ENCODE assay signal across 8 mouse cellular contexts in the genomic region with DNA sequence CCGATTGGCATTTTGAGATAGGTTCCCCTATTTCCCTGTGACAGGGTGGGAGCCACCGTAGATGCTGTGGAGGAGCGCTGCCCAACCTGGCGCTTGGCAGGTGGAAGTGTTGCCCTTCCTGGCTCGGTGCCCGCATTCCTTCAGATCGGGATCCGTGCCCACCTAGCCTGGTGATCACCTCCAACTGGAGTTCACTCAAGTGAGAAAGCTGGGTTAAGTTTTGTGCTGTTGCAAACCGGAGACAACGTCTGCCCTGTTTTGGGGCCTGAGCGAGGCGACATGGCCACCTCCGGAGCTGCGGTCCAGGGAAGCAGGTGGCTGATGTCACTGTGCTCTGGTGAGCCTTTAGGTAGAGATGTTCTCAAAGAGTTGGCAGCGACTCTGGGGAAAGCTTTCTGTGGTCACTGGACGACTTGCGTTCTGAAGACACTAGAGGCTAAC. TPM values are rescaled to one million over a fixed set of nuclear protein-coding genes. Genes with fewer than 3 reads are reported as not detected.
DNase-seq lines count a peak whose midpoint lies in the region; ATAC-seq and TF ChIP-seq lines count a peak whose summit lies in the region.

No protein-coding gene starts in this region.

- DNase-seq in liver, adult 2 months (ENCODE audit: extremely low read depth, low read depth, low spot score): peak; percentile 33
- no peak for DNase-seq in liver
- peak; percentile 21 for DNase-seq in cerebellum, adult 9-10 months
- peak; percentile 93 for DNase-seq in kidney, postnatal 14 days
- DNase-seq in lung, postnatal 36 days: peak; percentile 6
- DNase-seq in spleen, adult 12 weeks (ENCODE audit: low spot score): no peak

- H3K4me3 ChIP-seq in liver, adult 2 months (ENCODE audit: insufficient read depth, low read depth, low read length): peak overlapping the region; percentile 43; the same call in 1 of the 2 replicates
- peak overlapping the region; percentile 67 for H3K4me3 ChIP-seq in heart, embryonic 16.5 days (ENCODE audit: low read length)
- H3K4me3 ChIP-seq in small intestine, adult 2 months (ENCODE audit: low read depth, low read length): peak overlapping the region; percentile 86

- peaks cover 7% of the 10 kb centered on the region; the same call in 1 of the 2 replicates for H3K9me3 ChIP-seq in heart, embryonic 16.5 days (replicated peaks; ENCODE audit: control insufficient read depth, low read length)

- H3K79me2 ChIP-seq in liver, adult 2 months (ENCODE audit: control insufficient read depth, insufficient read depth, low read length): no peaks in the 10 kb centered on the region

- H3K27ac ChIP-seq in liver, adult 2 months (replicated peaks; ENCODE audit: insufficient read depth, low read depth, low read length): no peak overlapping the region
- no peak overlapping the region for H3K27ac ChIP-seq in heart, embryonic 16.5 days (ENCODE audit: low read length)
- H3K27ac ChIP-seq in small intestine, adult 2 months (ENCODE audit: insufficient read depth, low read depth, low read length): peak overlapping the region; percentile 96

- no peak for TF ChIP-seq CTCF in liver, adult 2 months (IDR thresholded peaks at IDR 0.05; ENCODE audit: low read depth, low read length)
- no peak for TF ChIP-seq CTCF in small intestine, adult 2 months (IDR thresholded peaks at IDR 0.05; ENCODE audit: extremely low read depth, insufficient read length, insufficient replicate concordance, low read depth, low read length)

- H3K27me3 ChIP-seq in liver, adult 2 months (ENCODE audit: control insufficient read depth, insufficient read depth, low read length): peaks cover 5% of the 10 kb centered on the region
- peaks cover 23% of the 10 kb centered on the region for H3K27me3 ChIP-seq in heart, embryonic 16.5 days (ENCODE audit: control insufficient read depth, insufficient read depth, low read length)
- no peaks in the 10 kb centered on the region for H3K27me3 ChIP-seq in small intestine, adult 2 months (ENCODE audit: control insufficient read depth, insufficient read depth, low read length)

- WGBS in liver, adult 2 months: 8% methylated on average over 17 of the region's 17 CpGs
- WGBS in heart, embryonic 16.5 days: 4% methylated on average over 17 of the region's 17 CpGs
- 2% methylated on average over 17 of the region's 17 CpGs for WGBS in small intestine, adult 2 months

- H3K4me1 ChIP-seq in liver, adult 2 months (ENCODE audit: control insufficient read depth, insufficient read depth, low read length): peaks cover 5% of the 10 kb centered on the region; the same call in 1 of the 2 replicates
- H3K4me1 ChIP-seq in heart, embryonic 16.5 days (ENCODE audit: control insufficient read depth, insufficient read depth, low read length): peaks cover 6% of the 10 kb centered on the region; the same call in 1 of the 2 replicates
- H3K4me1 ChIP-seq in small intestine, adult 2 months (ENCODE audit: control insufficient read depth, insufficient read depth, insufficient read length, low read length): peaks cover 13% of the 10 kb centered on the region; the same call in 1 of the 2 replicates

- peak overlapping the region; percentile 98 for H3K4me2 ChIP-seq in heart, embryonic 16.5 days (ENCODE audit: low read depth, low read length)

- H3K36me3 ChIP-seq in liver, adult 2 months (ENCODE audit: control insufficient read depth, insufficient read depth, low read length): no peaks in the 10 kb centered on the region
- H3K36me3 ChIP-seq in heart, embryonic 16.5 days (ENCODE audit: control insufficient read depth, insufficient read depth): no peaks in the 10 kb centered on the region
- peaks cover under 1% of the 10 kb centered on the region for H3K36me3 ChIP-seq in small intestine, adult 2 months (ENCODE audit: control insufficient read depth, insufficient read depth, low read length)

- no peak for TF ChIP-seq POLR2A in liver, adult 2 months (IDR thresholded peaks at IDR 0.05; ENCODE audit: extremely low read depth, insufficient read depth, low read length)
- TF ChIP-seq POLR2A in small intestine, adult 2 months (IDR thresholded peaks at IDR 0.05; ENCODE audit: low read depth, low read length): no peak

- no peak overlapping the region; the same call in 1 of the 2 replicates for H3K9ac ChIP-seq in liver, adult 2 months (ENCODE audit: low read depth, low read length)
- peak overlapping the region; percentile 63 for H3K9ac ChIP-seq in heart, embryonic 16.5 days (ENCODE audit: low read length)

- ATAC-seq in heart, embryonic 16.5 days (replicated peaks; ENCODE audit: extremely low read depth, insufficient read depth, low FRiP score): no peak

RNA-seq across cellular contexts. Expression of gene Slc35f2, which starts 0.8 kb away (rescaled TPM):
- total RNA-seq in liver, adult 2 months (2014; rRNA removed): 0.13 and 0.18 TPM in 2 replicates
- polyA plus RNA-seq in liver, adult 2 months (2012; rRNA removed): 0.10 and 0.14 TPM in 2 replicates
- polyA plus RNA-seq in heart, embryonic 16.5 days (2015; fragmentation: Nextera tagmentation; extraction: Ambion mirVana): 0.76 and 1.6 TPM in 2 replicates
- polyA plus RNA-seq in small intestine, adult 2 months (2012; rRNA removed): 21.6 and 30.5 TPM in 2 replicates

Comparison
In these comparisons a context has a peak if more than half of its experiments do, and no peak if none do; other contexts are left out.
1. DNase-seq: peak in liver, adult 2 months (single experiment), cerebellum, adult 9-10 months (single experiment), kidney, postnatal 14 days (single experiment) and lung, postnatal 36 days (single experiment); none in liver (single experiment) and spleen, adult 12 weeks (single experiment).
2. Peak in every context shown above with its lines, with median percentiles within 50 percentile points of each other: H3K4me3 ChIP-seq.